In the genomic region with DNA sequence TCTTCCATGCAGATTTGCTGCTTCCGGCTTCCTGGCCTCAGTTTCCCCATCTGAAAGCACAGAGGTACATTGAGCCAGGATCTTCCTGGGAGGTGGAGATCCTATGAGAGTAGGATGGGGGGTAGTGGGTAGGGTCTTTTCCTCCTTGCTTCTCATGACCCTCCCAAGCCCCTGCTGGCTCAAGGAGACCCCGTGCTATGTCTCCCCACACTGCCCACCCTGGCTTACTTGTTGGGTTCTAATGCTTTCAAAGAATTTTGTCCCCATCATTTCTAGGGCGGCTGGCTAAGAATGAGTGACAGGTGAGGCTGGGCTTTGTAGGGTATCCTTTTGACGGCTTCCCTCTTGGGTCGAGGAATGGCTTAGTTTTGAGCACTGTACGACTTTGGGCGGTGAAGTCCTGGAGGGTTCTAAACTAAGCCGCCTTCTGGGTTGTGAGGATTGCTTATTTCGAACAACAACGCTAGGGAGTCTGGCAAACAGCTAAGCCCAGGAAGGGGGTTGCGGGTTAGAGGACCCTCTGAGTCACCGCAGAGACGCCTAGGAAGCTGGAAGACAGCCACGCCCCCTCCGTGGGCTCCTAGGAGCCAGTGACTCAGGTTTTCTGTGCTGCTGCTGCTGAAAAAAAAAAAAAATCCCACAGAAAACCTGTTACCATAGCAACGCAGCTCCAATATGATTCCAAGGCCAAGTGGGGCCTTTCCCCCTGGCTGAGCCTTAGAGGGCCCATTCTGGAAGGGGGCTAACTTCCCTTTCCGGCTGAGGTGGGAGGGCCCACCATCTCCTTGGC, we compare ENCODE assay signal across 8 mouse cellular contexts. TPM values are rescaled to one million over a fixed set of nuclear protein-coding genes. Genes with fewer than 3 reads are reported as not detected.
DNase-seq lines count a peak whose midpoint lies in the region; ATAC-seq lines count a peak whose summit lies in the region.

No protein-coding gene starts in this region.

- DNase-seq in adrenal gland, adult 2 months = peak; percentile 69
- no peak for DNase-seq in adrenal gland, adult 8-10 months
- DNase-seq in urinary bladder, postnatal 25 days (ENCODE audit: low spot score) = peak; percentile 43
- no peak for DNase-seq in urinary bladder, adult 2 months (ENCODE audit: low spot score)
- DNase-seq in liver, embryonic 13.5 days = no peak
- DNase-seq in thymus, adult 18-20 months = no peak

- peaks cover 24% of the 10 kb centered on the region for H3K36me3 ChIP-seq in hindbrain, embryonic 13.5 days
- H3K36me3 ChIP-seq in liver, embryonic 13.5 days = peaks cover 4% of the 10 kb centered on the region; the same call in 1 of the 2 replicates
- peaks cover under 1% of the 10 kb centered on the region; the same call in 1 of the 2 replicates for H3K36me3 ChIP-seq in stomach, embryonic 15.5 days

- H3K4me1 ChIP-seq in hindbrain, embryonic 13.5 days (replicated peaks) = peaks cover 61% of the 10 kb centered on the region
- H3K4me1 ChIP-seq in liver, embryonic 13.5 days (replicated peaks) = peaks cover 42% of the 10 kb centered on the region
- H3K4me1 ChIP-seq in stomach, embryonic 15.5 days = peaks cover 25% of the 10 kb centered on the region

- no peaks in the 10 kb centered on the region for H3K27me3 ChIP-seq in hindbrain, embryonic 13.5 days
- H3K27me3 ChIP-seq in liver, embryonic 13.5 days = peaks cover 59% of the 10 kb centered on the region
- H3K27me3 ChIP-seq in stomach, embryonic 15.5 days (replicated peaks) = no peaks in the 10 kb centered on the region

- WGBS in hindbrain, embryonic 13.5 days = 25% methylated on average over 17 of the region's 17 CpGs
- WGBS in liver, embryonic 13.5 days (ENCODE audit: insufficient replicate concordance) = 42% methylated on average over 17 of the region's 17 CpGs
- WGBS in stomach, embryonic 15.5 days = 39% methylated on average over 17 of the region's 17 CpGs

- peak overlapping the region; percentile 100 for H3K9ac ChIP-seq in hindbrain, embryonic 13.5 days
- H3K9ac ChIP-seq in liver, embryonic 13.5 days = no peak overlapping the region
- H3K9ac ChIP-seq in stomach, embryonic 15.5 days = peak overlapping the region; percentile 29; the same call in 1 of the 2 replicates

- H3K4me3 ChIP-seq in hindbrain, embryonic 13.5 days = peak overlapping the region; percentile 100
- peak overlapping the region; percentile 59 for H3K4me3 ChIP-seq in liver, embryonic 13.5 days (replicated peaks)
- peak overlapping the region; percentile 81 for H3K4me3 ChIP-seq in stomach, embryonic 15.5 days (replicated peaks)

- H3K9me3 ChIP-seq in hindbrain, embryonic 13.5 days = no peaks in the 10 kb centered on the region
- H3K9me3 ChIP-seq in liver, embryonic 13.5 days (replicated peaks) = no peaks in the 10 kb centered on the region
- no peaks in the 10 kb centered on the region for H3K9me3 ChIP-seq in stomach, embryonic 15.5 days

- ATAC-seq in hindbrain, embryonic 13.5 days (ENCODE audit: low FRiP score) = no peak
- ATAC-seq in liver, embryonic 13.5 days (ENCODE audit: low read depth) = no peak
- ATAC-seq in stomach, embryonic 15.5 days (ENCODE audit: insufficient read depth, low FRiP score, low read depth) = no peak

- H3K27ac ChIP-seq in hindbrain, embryonic 13.5 days = peak overlapping the region; percentile 98
- H3K27ac ChIP-seq in liver, embryonic 13.5 days = 0 out of 2 replicates have a peak overlapping the region, but pooled peaks have one; percentile 2
- H3K27ac ChIP-seq in stomach, embryonic 15.5 days = peak overlapping the region; percentile 97

- peak overlapping the region; percentile 100 for H3K4me2 ChIP-seq in hindbrain, embryonic 13.5 days
- H3K4me2 ChIP-seq in liver, embryonic 13.5 days = peak overlapping the region; percentile 67
- peak overlapping the region; percentile 79 for H3K4me2 ChIP-seq in stomach, embryonic 15.5 days

RNA-seq across cellular contexts. Expression of a gene that starts 3.8 kb away (rescaled TPM):
- 10 to 100 TPM; 24.6 to 42.9 TPM for total RNA-seq in adrenal gland, adult 2 months (2021)
- 129 and 134 TPM in 2 replicates for polyA plus RNA-seq in adrenal gland, adult 2 months (2012; rRNA removed)
- total RNA-seq in adrenal gland, adult 8-10 months (2022) = 10 to 100 TPM; 22.0 to 33.6 (median 31.7) TPM
- polyA plus RNA-seq in urinary bladder, adult 2 months (2012; rRNA removed) = 63.4 and 69.0 TPM in 2 replicates
- 484 and 516 TPM in 2 replicates for polyA plus RNA-seq in hindbrain, embryonic 13.5 days (2015; fragmentation: Nextera tagmentation; extraction: Ambion mirVana)
- polyA plus RNA-seq in liver, embryonic 13.5 days (2015; fragmentation: Nextera tagmentation; extraction: Ambion mirVana) = 29.5 and 38.3 TPM in 2 replicates
- 181 and 185 TPM in 2 replicates for polyA plus RNA-seq in stomach, embryonic 15.5 days (2015; fragmentation: Nextera tagmentation; extraction: Ambion mirVana)

RNA-seq across cellular contexts. Expression of a gene that starts 57.3 kb away (rescaled TPM):
- total RNA-seq in adrenal gland, adult 2 months (2021) = 1,000 to 10,000 TPM; 3,681 to 3,786 TPM
- 3,805 and 4,221 TPM in 2 replicates for polyA plus RNA-seq in adrenal gland, adult 2 months (2012; rRNA removed)
- total RNA-seq in adrenal gland, adult 8-10 months (2022) = 1,000 to 10,000 TPM; 3,015 to 3,481 (median 3,228) TPM
- 5,740 and 7,458 TPM in 2 replicates for polyA plus RNA-seq in urinary bladder, adult 2 months (2012; rRNA removed)
- 17,657 and 17,716 TPM in 2 replicates for polyA plus RNA-seq in hindbrain, embryonic 13.5 days (2015; fragmentation: Nextera tagmentation; extraction: Ambion mirVana)
- 8,250 and 9,425 TPM in 2 replicates for polyA plus RNA-seq in liver, embryonic 13.5 days (2015; fragmentation: Nextera tagmentation; extraction: Ambion mirVana)
- polyA plus RNA-seq in stomach, embryonic 15.5 days (2015; fragmentation: Nextera tagmentation; extraction: Ambion mirVana) = 14,327 and 14,357 TPM in 2 replicates

Comparison
In these comparisons a context has a peak if more than half of its experiments do, and no peak if none do; other contexts are left out.
1. DNase-seq: peak in adrenal gland, adult 2 months (single experiment) and urinary bladder, postnatal 25 days (single experiment); none in adrenal gland, adult 8-10 months (single experiment), urinary bladder, adult 2 months (single experiment), liver, embryonic 13.5 days (single experiment) and thymus, adult 18-20 months (0 of 2).
2. H3K27ac ChIP-seq: peak in every context shown above with its lines; median percentile 98 in hindbrain, embryonic 13.5 days; 97 in stomach, embryonic 15.5 days; 2 in liver, embryonic 13.5 days.
3. Peak in every context shown above with its lines, with median percentiles within 50 percentile points of each other: H3K4me2 ChIP-seq and H3K4me3 ChIP-seq.